Mouse (Mus musculus) C2C12 (cell line): ENCODE data around the gene Cldn8. TPM values are rescaled to one million over a fixed set of nuclear protein-coding genes. Genes with fewer than 3 reads are reported as not detected.

Experiments used
- H3K27me3 ChIP-seq: one replicate; pipeline ENCODE4 v1.6.1; 2011; ENCODE audit not compliant: control insufficient read depth, insufficient read depth, insufficient read length
- H3K36me3 ChIP-seq: one replicate; pipeline ENCODE4 v1.6.1; 2011; ENCODE audit not compliant: control insufficient read depth, insufficient read depth
- H3K4me3 ChIP-seq: one replicate; pipeline ENCODE4 v1.5.1; 2011; ENCODE audit warnings: mild to moderate bottlenecking, control low read depth; ENCODE audit not compliant: poor library complexity, insufficient read depth, severe bottlenecking
- H3K79me2 ChIP-seq: one replicate; pipeline ENCODE4 v1.6.1; 2011; ENCODE audit not compliant: control insufficient read depth, insufficient read depth
- H3K79me3 ChIP-seq: one replicate; pipeline ENCODE4 v1.6.1; 2011; ENCODE audit warnings: low read depth, control low read depth
- H3ac ChIP-seq: one replicate; pipeline ENCODE3; 2011; ENCODE audit warnings: low read depth; ENCODE audit not compliant: control insufficient read depth, insufficient read length
- CEBPB ChIP-seq: IDR thresholded peaks from one replicate; pipeline ENCODE4 v1.6.1; 2011; ENCODE audit warnings: low read depth, mild to moderate bottlenecking, control low read depth, moderate library complexity
- CTCF ChIP-seq: IDR thresholded peaks from one replicate; pipeline ENCODE4 v1.5.1; 2011; ENCODE audit not compliant: control insufficient read depth, insufficient read depth, insufficient read length
- FOSL1 ChIP-seq: IDR thresholded peaks from one replicate; pipeline ENCODE4 v1.8.0; 2011; ENCODE audit warnings: mild to moderate bottlenecking, low read length; ENCODE audit not compliant: poor library complexity, insufficient read depth, severe bottlenecking
- MYOD1 ChIP-seq: IDR thresholded peaks from one replicate; pipeline ENCODE4 v1.6.1; 2011; ENCODE audit warnings: low read depth; ENCODE audit not compliant: control insufficient read depth, insufficient read length
- MYOG ChIP-seq: IDR thresholded peaks from one replicate; pipeline ENCODE4 v1.6.1; 2011; ENCODE audit not compliant: control insufficient read depth, insufficient read length; ENCODE audit errors: extremely low read depth
- USF1 ChIP-seq: IDR thresholded peaks from one replicate; pipeline ENCODE4 v1.6.1; 2011; ENCODE audit warnings: low read depth, mild to moderate bottlenecking, control low read depth, moderate library complexity
- polyA plus RNA-seq: library from polyadenylated mRNA; unstranded; fragments of >200 nt; fragmentation: generic; extraction: Trizol; gene quantifications from one replicate; pipeline ENCODE4 v1.2.1, GENCODE M21; 2012; ENCODE audit warnings: missing spikeins

Cldn8 gene
- polyA plus RNA-seq, 1 experiment: not detected

DNA sequence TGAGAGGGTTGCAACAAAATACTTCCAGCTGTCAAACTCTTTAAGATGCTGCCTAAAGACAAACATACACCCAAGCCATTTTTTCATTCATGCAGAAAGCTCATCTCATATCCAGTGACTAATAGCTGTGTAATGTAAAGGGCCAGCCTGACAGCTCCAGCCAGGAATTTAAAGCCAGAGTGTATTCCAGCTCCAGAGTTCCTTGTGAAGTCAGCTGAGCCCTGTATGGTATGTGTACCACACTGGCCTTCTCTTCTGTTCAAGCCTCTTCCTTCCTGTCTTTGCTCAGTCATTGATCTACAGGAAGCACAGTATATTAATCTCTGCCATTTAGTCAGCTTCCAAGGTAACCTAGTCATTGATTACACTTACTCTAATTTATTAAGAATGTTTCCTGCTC lies 51.6 kb downstream of the Cldn8 start:
- H3K4me3 ChIP-seq: no peak overlapping the region
- no peak for TF ChIP-seq MYOD1
- TF ChIP-seq CEBPB: no peak
- no peak for TF ChIP-seq USF1
- no peak for TF ChIP-seq MYOG
- no peak for TF ChIP-seq CTCF
- TF ChIP-seq FOSL1: no peak
- H3K79me2 ChIP-seq: no peaks in the 10 kb centered on the region
- no peak overlapping the region for H3ac ChIP-seq
- H3K79me3 ChIP-seq: no peaks in the 10 kb centered on the region
- H3K27me3 ChIP-seq: no peaks in the 10 kb centered on the region
- H3K36me3 ChIP-seq: no peaks in the 10 kb centered on the region

Other genes with a start within 250 kb of the Cldn8 start
- not detected for gene Cldn17, start 56.2 kb downstream of the Cldn8 start, polyA plus RNA-seq
- gene Krtap24-1, start 49.1 kb upstream of the Cldn8 start, polyA plus RNA-seq: not detected
- gene 2310079G19Rik, start 64.5 kb upstream of the Cldn8 start, polyA plus RNA-seq: not detected
- gene Krtap26-1, start 84.6 kb upstream of the Cldn8 start, polyA plus RNA-seq: not detected
- gene Krtap27-1, start 108.5 kb upstream of the Cldn8 start, polyA plus RNA-seq: not detected
- not detected for gene 2310061N02Rik, start 144.8 kb upstream of the Cldn8 start, polyA plus RNA-seq
- not detected for gene Krtap13-1, start 165.7 kb upstream of the Cldn8 start, polyA plus RNA-seq
- gene Krtap13, start 188.5 kb upstream of the Cldn8 start, polyA plus RNA-seq: not detected
- not detected for gene 2310034C09Rik, start 195.7 kb upstream of the Cldn8 start, polyA plus RNA-seq
- not detected for gene 2310057N15Rik, start 211.0 kb upstream of the Cldn8 start, polyA plus RNA-seq
- not detected for gene Gm5965, start 214.7 kb upstream of the Cldn8 start, polyA plus RNA-seq
- gene Gm20741, start 249.0 kb upstream of the Cldn8 start, polyA plus RNA-seq: not detected